Mouse (Mus musculus) thymus, adult 2 months (tissue): ENCODE results near the gene Slc22a14. TPM values are rescaled to one million over a fixed set of nuclear protein-coding genes. Genes with fewer than 3 reads are reported as not detected.
A peak's percentile ranks its signal among the peaks of the same experiment; 100 is the strongest.

Experiments
- DNase-seq: peaks from one replicate; pipeline ENCODE4 v3.0.0; 2021
- H3K27ac ChIP-seq: fragments of 200-500 bp; 2 replicates; pipeline ENCODE4 v1.5.1; 2012; ENCODE audit warnings: low read length, control low read depth; ENCODE audit not compliant: control insufficient read depth, insufficient read depth
- H3K27me3 ChIP-seq: fragments of 200-500 bp; 2 replicates; pipeline ENCODE4 v1.6.1; 2012; ENCODE audit warnings: mild to moderate bottlenecking, low read length, moderate library complexity, mixed read lengths; ENCODE audit not compliant: control insufficient read depth, insufficient read depth
- H3K36me3 ChIP-seq: fragments of 200-500 bp; 2 replicates; pipeline ENCODE4 v1.6.1; 2012; ENCODE audit warnings: mild to moderate bottlenecking, low read length, moderate library complexity; ENCODE audit not compliant: control insufficient read depth, insufficient read depth
- H3K4me1 ChIP-seq: fragments of 200-500 bp; replicated peaks from 2 replicates; pipeline ENCODE4 v1.6.1; 2012; ENCODE audit warnings: low read length; ENCODE audit not compliant: control insufficient read depth, insufficient read depth
- H3K4me3 ChIP-seq: fragments of 200-500 bp; 2 replicates; pipeline ENCODE4 v1.5.1; 2012; ENCODE audit warnings: mild to moderate bottlenecking, low read length, control low read depth, moderate library complexity; ENCODE audit not compliant: control insufficient read depth, insufficient read depth
- CTCF ChIP-seq: fragments of 200-500 bp; IDR thresholded peaks from 2 replicates; pipeline ENCODE4 v1.5.1; 2012; ENCODE audit warnings: mild to moderate bottlenecking, control low read depth, low read length, moderate library complexity, borderline replicate concordance; ENCODE audit not compliant: control insufficient read depth, poor library complexity, insufficient read depth; ENCODE audit errors: extremely low read depth
- POLR2A ChIP-seq: fragments of 200-500 bp; IDR thresholded peaks from 2 replicates; pipeline ENCODE4 v1.6.1; 2012; ENCODE audit warnings: mild to moderate bottlenecking, low read length, control low read depth, moderate library complexity; ENCODE audit not compliant: control insufficient read depth, poor library complexity, insufficient read depth; ENCODE audit errors: extremely low read depth
- WGBS: fragments of 180-500 bp; shearing (Covaris S2); methylation state at CpG from one replicate; pipeline ENCODE4 v1.1.7; 2018; 5-methylcytosine and 5-hydroxymethylcytosine counted together
- polyA plus RNA-seq: library from polyadenylated mRNA; depleted of rRNA; stranded (reverse); fragments of >200 nt; gene quantifications from 2 replicates; pipeline ENCODE4 v1.2.3, GENCODE M21; 2012

Slc22a14 gene
- polyA plus RNA-seq, 1 experiment = 0.16 TPM

DNA sequence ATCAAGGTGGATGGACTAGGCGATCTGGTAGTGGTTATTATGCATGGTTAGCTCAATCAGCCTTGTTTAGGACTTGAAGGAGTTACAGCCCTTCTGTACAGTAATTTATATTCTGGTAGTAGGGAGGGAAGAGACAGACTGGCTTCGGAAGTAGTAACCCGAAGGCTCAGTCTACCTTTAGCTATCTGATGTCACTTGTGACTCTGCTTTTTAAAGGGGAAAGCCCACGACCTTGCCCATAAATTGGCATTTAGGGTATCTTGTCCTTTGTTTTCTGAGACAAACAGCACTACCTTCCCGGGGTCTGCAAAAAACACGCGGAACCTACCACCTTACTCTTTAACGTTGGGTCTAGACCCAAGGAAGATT is 25.2 kb downstream of the Slc22a14 start:
- no peaks in the 10 kb centered on the region for H3K27me3 ChIP-seq
- TF ChIP-seq CTCF (no peak), POLR2A (no peak)
- no peak for DNase-seq
- no peaks in the 10 kb centered on the region for H3K36me3 ChIP-seq
- H3K4me1 ChIP-seq = peaks cover 14% of the 10 kb centered on the region
- peak overlapping the region; percentile 59 for H3K27ac ChIP-seq
- WGBS = 3% methylated on average over 8 of the region's 8 CpGs
- H3K4me3 ChIP-seq = peak overlapping the region; percentile 77

- WGBS = under 1% methylated on average over 43 of the region's 43 CpGs
- Histone ChIP-seq H3K27me3 (no peaks in the 10 kb centered on the region), H3K36me3 (no peaks in the 10 kb centered on the region), H3K4me1 (peaks cover 15% of the 10 kb centered on the region), H3K27ac (peak within 1 kb of the TSS; percentile 59), H3K4me3 (peak within 1 kb of the TSS; percentile 95)
- TF ChIP-seq CTCF (peak; percentile 37; the same call in 1 of the 2 replicates), POLR2A (0 out of 2 replicates have a peak, but pooled peaks have one; percentile 42)
- peak; percentile 66 for DNase-seq
These were observed 25.7 kb downstream of the Slc22a14 start, which contains the start of gene Acaa1a for GRCm38 (mm10) chr9:119339558-119340211. Gene Acaa1a (plus strand): TSS chr9:119339676.

- H3K36me3 ChIP-seq = no peaks in the 10 kb centered on the region
- TF ChIP-seq POLR2A (no peak), CTCF (no peak)
- H3K4me1 ChIP-seq = peaks cover 21% of the 10 kb centered on the region
- WGBS = 39% methylated on average over 7 of the region's 7 CpGs
- no peak overlapping the region for H3K27ac ChIP-seq
- no peak for DNase-seq
- H3K4me3 ChIP-seq = peak overlapping the region; percentile 77
- no peaks in the 10 kb centered on the region for H3K27me3 ChIP-seq
These were observed 26.2 kb downstream of the Slc22a14 start for GRCm38 (mm10) chr9:119339106-119339505.

DNA sequence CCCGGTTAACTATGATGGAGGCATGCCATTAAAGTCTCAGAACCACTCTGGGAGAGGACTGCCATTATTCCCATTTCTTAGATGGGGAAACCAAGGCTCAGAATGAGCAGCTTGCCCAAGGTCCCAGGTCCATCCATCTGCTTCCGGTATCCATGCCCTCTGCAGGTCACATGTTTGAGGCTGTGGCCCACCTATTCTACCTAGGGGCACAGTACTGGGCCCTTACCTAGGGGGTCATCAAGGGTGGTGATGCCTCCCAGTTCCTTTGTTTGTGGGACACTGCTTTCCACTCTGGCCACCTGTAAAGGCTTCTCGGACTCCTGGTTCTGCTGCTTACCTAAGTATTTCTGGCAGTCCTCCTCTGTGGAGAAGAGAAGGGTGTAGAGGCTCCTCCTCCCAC is 27.0 kb downstream of the Slc22a14 start:
- Histone ChIP-seq H3K27me3 (no peaks in the 10 kb centered on the region), H3K27ac (no peak overlapping the region), H3K36me3 (no peaks in the 10 kb centered on the region), H3K4me1 (peaks cover 25% of the 10 kb centered on the region), H3K4me3 (no peak overlapping the region)
- TF ChIP-seq CTCF = no peak
- TF ChIP-seq POLR2A = no peak
- DNase-seq = no peak
- 96% methylated on average over 3 of the region's 3 CpGs for WGBS

DNA sequence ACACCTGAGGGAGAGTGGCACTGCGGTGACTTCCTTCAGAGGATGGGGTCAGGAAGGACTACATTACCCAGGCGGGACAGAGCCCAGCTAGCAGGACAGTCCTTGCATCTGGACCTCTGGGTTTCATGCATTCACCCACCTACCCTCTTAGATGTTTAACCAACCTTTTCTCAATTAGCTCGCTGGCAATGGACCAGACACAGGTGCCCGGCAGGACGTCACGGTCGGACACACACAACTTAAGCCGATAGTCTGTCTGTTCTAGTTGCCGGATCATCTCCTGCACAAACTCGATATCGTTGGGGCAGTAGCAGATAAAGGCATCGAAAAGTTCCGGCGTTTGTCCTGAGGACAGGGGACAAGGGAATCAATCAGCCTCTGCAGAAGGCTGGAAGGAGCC is 27.5 kb downstream of the Slc22a14 start:
- H3K27me3 ChIP-seq = no peaks in the 10 kb centered on the region
- WGBS = 98% methylated on average over 14 of the region's 14 CpGs
- H3K4me3 ChIP-seq = no peak overlapping the region
- DNase-seq = no peak
- peaks cover 25% of the 10 kb centered on the region for H3K4me1 ChIP-seq
- TF ChIP-seq CTCF (no peak), POLR2A (no peak)
- H3K36me3 ChIP-seq = no peaks in the 10 kb centered on the region
- no peak overlapping the region for H3K27ac ChIP-seq

DNA sequence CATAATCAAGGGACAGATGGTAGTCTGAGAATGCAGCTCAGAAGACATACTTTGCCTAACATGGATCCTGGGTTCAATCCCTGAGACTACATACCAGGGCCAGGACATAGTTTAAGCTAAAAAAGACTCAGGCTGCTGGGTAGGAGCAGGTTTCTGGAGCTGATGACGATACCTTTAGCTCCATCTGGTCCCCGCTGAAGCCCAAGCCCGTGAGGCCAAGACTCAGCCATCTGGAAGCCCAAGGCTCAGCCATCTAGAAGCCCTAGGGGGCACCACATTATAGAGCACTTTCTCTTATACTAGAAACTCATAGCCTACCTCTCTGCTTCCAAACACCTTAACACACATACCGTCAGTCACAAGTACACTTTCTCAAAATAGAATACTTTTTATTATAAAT is 29.8 kb downstream of the Slc22a14 start:
- TF ChIP-seq CTCF = no peak
- TF ChIP-seq POLR2A = no peak
- no peak for DNase-seq
- Histone ChIP-seq H3K27ac (no peak overlapping the region), H3K4me1 (peaks cover 19% of the 10 kb centered on the region), H3K36me3 (no peaks in the 10 kb centered on the region), H3K4me3 (no peak overlapping the region), H3K27me3 (no peaks in the 10 kb centered on the region)
- 91% methylated on average over 4 of the region's 4 CpGs for WGBS
